Mouse (Mus musculus): ENCODE measurements around the gene Eefsec. TPM values are rescaled to one million over a fixed set of nuclear protein-coding genes. Genes with fewer than 3 reads are reported as not detected.

Gene Eefsec
- polyA plus RNA-seq, 1 experiment from 2014 or later: 27.3 TPM

GRCm38 (mm10) chr6:88229221-88229620, 217.1 kb downstream of the Eefsec start:
- H3K4me2 ChIP-seq: no peak overlapping the region
- H3K9ac ChIP-seq (replicated peaks): no peak overlapping the region
- no peak for ATAC-seq (ENCODE audit: low FRiP score)
- WGBS: 87% methylated on average over 12 of the region's 12 CpGs
- no peak overlapping the region for H3K4me3 ChIP-seq (replicated peaks)
- peaks cover 2% of the 10 kb centered on the region; the same call in 1 of the 2 replicates for H3K4me1 ChIP-seq
- H3K27me3 ChIP-seq (replicated peaks): peaks cover 17% of the 10 kb centered on the region
- H3K36me3 ChIP-seq: no peaks in the 10 kb centered on the region
- no peak overlapping the region for H3K27ac ChIP-seq (replicated peaks)
- no peaks in the 10 kb centered on the region for H3K9me3 ChIP-seq (replicated peaks)

- peaks cover 6% of the 10 kb centered on the region for H3K27me3 ChIP-seq (replicated peaks)
- no peak overlapping the region for H3K4me2 ChIP-seq
- no peak for ATAC-seq (ENCODE audit: low FRiP score)
- no peaks in the 10 kb centered on the region for H3K36me3 ChIP-seq
- H3K9ac ChIP-seq (replicated peaks): no peak overlapping the region
- peaks cover 2% of the 10 kb centered on the region; the same call in 1 of the 2 replicates for H3K4me1 ChIP-seq
- 45% methylated on average over 7 of the region's 7 CpGs for WGBS
- H3K27ac ChIP-seq (replicated peaks): no peak overlapping the region
- H3K9me3 ChIP-seq (replicated peaks): no peaks in the 10 kb centered on the region
- no peak overlapping the region for H3K4me3 ChIP-seq (replicated peaks)
These were observed 218.8 kb downstream of the Eefsec start for GRCm38 (mm10) chr6:88227537-88227936.

GRCm38 (mm10) chr6:88226570-88226994, 219.8 kb downstream of the Eefsec start:
- no peak for ATAC-seq (ENCODE audit: low FRiP score)
- H3K4me2 ChIP-seq: no peak overlapping the region
- H3K9ac ChIP-seq (replicated peaks): no peak overlapping the region
- H3K36me3 ChIP-seq: no peaks in the 10 kb centered on the region
- 9% methylated on average over 5 of the region's 5 CpGs for WGBS
- no peak overlapping the region for H3K4me3 ChIP-seq (replicated peaks)
- no peak overlapping the region for H3K27ac ChIP-seq (replicated peaks)
- H3K27me3 ChIP-seq (replicated peaks): peaks cover 6% of the 10 kb centered on the region
- peaks cover 2% of the 10 kb centered on the region; the same call in 1 of the 2 replicates for H3K4me1 ChIP-seq
- H3K9me3 ChIP-seq (replicated peaks): no peaks in the 10 kb centered on the region

GRCm38 (mm10) chr6:88221968-88222367, 224.4 kb downstream of the Eefsec start, which contains the start of gene Dnajb8:
Gene Dnajb8, plus strand, starts transcription at chr6:88222268.
- WGBS: 47% methylated on average over 10 of the region's 10 CpGs
- H3K9ac ChIP-seq (replicated peaks): no peak within 1 kb of the TSS
- no peak for ATAC-seq (ENCODE audit: low FRiP score)
- no peak within 1 kb of the TSS for H3K27ac ChIP-seq (replicated peaks)
- H3K4me1 ChIP-seq: peaks cover 2% of the 10 kb centered on the region; the same call in 1 of the 2 replicates
- no peak within 1 kb of the TSS for H3K4me3 ChIP-seq (replicated peaks)
- peaks cover 3% of the 10 kb centered on the region; the same call in 1 of the 2 replicates for H3K27me3 ChIP-seq (replicated peaks)
- no peaks in the 10 kb centered on the region for H3K36me3 ChIP-seq
- no peak within 1 kb of the TSS for H3K4me2 ChIP-seq
- H3K9me3 ChIP-seq (replicated peaks): no peaks in the 10 kb centered on the region

- H3K27ac ChIP-seq (replicated peaks): no peak overlapping the region
- H3K4me2 ChIP-seq: no peak overlapping the region
- H3K27me3 ChIP-seq (replicated peaks): no peaks in the 10 kb centered on the region
- no peak overlapping the region for H3K4me3 ChIP-seq (replicated peaks)
- H3K9me3 ChIP-seq (replicated peaks): no peaks in the 10 kb centered on the region
- no peak for ATAC-seq (ENCODE audit: low FRiP score)
- WGBS: 29% methylated on average over 4 of the region's 4 CpGs
- H3K9ac ChIP-seq (replicated peaks): no peak overlapping the region
- no peaks in the 10 kb centered on the region for H3K4me1 ChIP-seq
- H3K36me3 ChIP-seq: no peaks in the 10 kb centered on the region
These were observed 227.2 kb downstream of the Eefsec start for GRCm38 (mm10) chr6:88219094-88219493.

GRCm38 (mm10) chr6:88216199-88216598, 230.1 kb downstream of the Eefsec start:
- Histone ChIP-seq H3K27me3 (replicated peaks) (no peaks in the 10 kb centered on the region), H3K9me3 (replicated peaks) (no peaks in the 10 kb centered on the region), H3K4me1 (no peaks in the 10 kb centered on the region), H3K9ac (replicated peaks) (no peak overlapping the region), H3K27ac (replicated peaks) (no peak overlapping the region), H3K36me3 (no peaks in the 10 kb centered on the region), H3K4me3 (replicated peaks) (no peak overlapping the region), H3K4me2 (no peak overlapping the region)
- ATAC-seq (ENCODE audit: low FRiP score): no peak
- WGBS: 80% methylated on average over 4 of the region's 4 CpGs

GRCm38 (mm10) chr6:88215797-88216196, 230.5 kb downstream of the Eefsec start:
- H3K4me1 ChIP-seq: no peaks in the 10 kb centered on the region
- WGBS: 49% methylated on average over 6 of the region's 6 CpGs
- no peaks in the 10 kb centered on the region for H3K9me3 ChIP-seq (replicated peaks)
- no peak overlapping the region for H3K9ac ChIP-seq (replicated peaks)
- H3K27ac ChIP-seq (replicated peaks): no peak overlapping the region
- no peak overlapping the region for H3K4me2 ChIP-seq
- ATAC-seq (ENCODE audit: low FRiP score): no peak
- no peaks in the 10 kb centered on the region for H3K36me3 ChIP-seq
- H3K4me3 ChIP-seq (replicated peaks): no peak overlapping the region
- H3K27me3 ChIP-seq (replicated peaks): no peaks in the 10 kb centered on the region

GRCm38 (mm10) chr6:88210182-88210581, 236.2 kb downstream of the Eefsec start:
- WGBS: 72% methylated on average over 3 of the region's 3 CpGs
- no peak for ATAC-seq (ENCODE audit: low FRiP score)
- Histone ChIP-seq H3K9ac (replicated peaks) (no peak overlapping the region), H3K27ac (replicated peaks) (no peak overlapping the region), H3K4me1 (no peaks in the 10 kb centered on the region), H3K4me2 (no peak overlapping the region), H3K36me3 (no peaks in the 10 kb centered on the region), H3K4me3 (replicated peaks) (no peak overlapping the region), H3K9me3 (replicated peaks) (no peaks in the 10 kb centered on the region), H3K27me3 (replicated peaks) (peaks cover 50% of the 10 kb centered on the region)

- no peaks in the 10 kb centered on the region; the same call in 1 of the 2 replicates for H3K4me1 ChIP-seq
- no peak overlapping the region for H3K9ac ChIP-seq (replicated peaks)
- WGBS: 82% methylated on average over 5 of the region's 5 CpGs
- no peak overlapping the region for H3K4me3 ChIP-seq (replicated peaks)
- no peak overlapping the region for H3K27ac ChIP-seq (replicated peaks)
- no peaks in the 10 kb centered on the region for H3K9me3 ChIP-seq (replicated peaks)
- H3K36me3 ChIP-seq: no peaks in the 10 kb centered on the region
- no peak overlapping the region for H3K4me2 ChIP-seq
- peaks cover 57% of the 10 kb centered on the region for H3K27me3 ChIP-seq (replicated peaks)
- no peak for ATAC-seq (ENCODE audit: low FRiP score)
These were observed 236.9 kb downstream of the Eefsec start for GRCm38 (mm10) chr6:88209453-88209852.

GRCm38 (mm10) chr6:88208321-88208720, 238.0 kb downstream of the Eefsec start:
- no peak overlapping the region for H3K27ac ChIP-seq (replicated peaks)
- H3K4me2 ChIP-seq: no peak overlapping the region
- no peaks in the 10 kb centered on the region; the same call in 1 of the 2 replicates for H3K4me1 ChIP-seq
- no peak for ATAC-seq (ENCODE audit: low FRiP score)
- H3K9me3 ChIP-seq (replicated peaks): no peaks in the 10 kb centered on the region
- WGBS: 97% methylated on average over 3 of the region's 3 CpGs
- H3K27me3 ChIP-seq (replicated peaks): peaks cover 68% of the 10 kb centered on the region
- H3K4me3 ChIP-seq (replicated peaks): no peak overlapping the region
- H3K9ac ChIP-seq (replicated peaks): no peak overlapping the region
- no peaks in the 10 kb centered on the region for H3K36me3 ChIP-seq

- WGBS: 85% methylated on average over 10 of the region's 10 CpGs
- H3K27ac ChIP-seq (replicated peaks): no peak overlapping the region
- no peaks in the 10 kb centered on the region for H3K36me3 ChIP-seq
- no peak for ATAC-seq (ENCODE audit: low FRiP score)
- no peaks in the 10 kb centered on the region for H3K9me3 ChIP-seq (replicated peaks)
- H3K4me3 ChIP-seq (replicated peaks): no peak overlapping the region
- peaks cover 70% of the 10 kb centered on the region for H3K27me3 ChIP-seq (replicated peaks)
- H3K4me2 ChIP-seq: no peak overlapping the region
- H3K9ac ChIP-seq (replicated peaks): no peak overlapping the region
- no peaks in the 10 kb centered on the region; the same call in 1 of the 2 replicates for H3K4me1 ChIP-seq
These were observed 238.8 kb downstream of the Eefsec start for GRCm38 (mm10) chr6:88207403-88208033.

Data from neural tube, embryonic 15.5 days (tissue).